17 mouse cellular contexts compared by ENCODE assay signal in the genomic region with DNA sequence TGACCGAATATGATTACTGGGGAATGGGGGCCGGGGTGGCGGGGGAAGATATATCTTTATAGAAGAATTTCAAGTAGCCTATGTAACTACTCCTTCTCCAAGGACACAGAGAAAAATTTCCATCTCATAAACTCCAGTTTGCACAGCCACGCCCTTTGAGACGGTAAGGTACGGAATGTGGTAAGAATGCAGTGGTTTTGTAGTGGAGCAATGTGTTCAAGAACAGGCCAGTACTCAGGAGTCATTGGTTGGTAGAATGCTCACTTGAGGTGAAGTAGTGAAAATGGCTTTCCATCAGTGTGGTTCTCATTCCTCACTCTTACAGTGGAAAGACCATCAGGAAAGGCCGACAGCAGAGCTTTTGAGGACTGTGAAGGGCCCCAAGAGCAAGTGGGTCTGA.
"Had no signal": no experiment of that assay in that cellular context is flagged by ENCODE, and none has a peak within 500 bp of the region (broad histone marks: within the 10 kb centered on the region; RNA-seq: fewer than 3 reads in every experiment).

No protein-coding gene starts in this region.

- H3K4me1 ChIP-seq: liver, embryonic 13.5 days; liver, embryonic 15.5 days; lung, embryonic 15.5 days; megakaryocyte, embryonic 14.5 days; midbrain, embryonic 12.5 days; midbrain, embryonic 15.5 days; neural tube, embryonic 12.5 days; stomach, embryonic 15.5 days had no signal

- H3K27me3 ChIP-seq: liver, embryonic 13.5 days; liver, embryonic 15.5 days; lung, embryonic 15.5 days; megakaryocyte, embryonic 14.5 days; midbrain, embryonic 12.5 days; midbrain, embryonic 15.5 days; neural tube, embryonic 12.5 days; stomach, embryonic 15.5 days had no signal

- H3K27ac ChIP-seq: liver, embryonic 13.5 days; liver, embryonic 15.5 days; lung, embryonic 15.5 days; macrophage; midbrain, embryonic 12.5 days; midbrain, embryonic 15.5 days; neural tube, embryonic 12.5 days; stomach, embryonic 15.5 days; stomach, postnatal 0 days had no signal

- H3K4me2 ChIP-seq: liver, embryonic 13.5 days; liver, embryonic 15.5 days; lung, embryonic 15.5 days; midbrain, embryonic 12.5 days; midbrain, embryonic 15.5 days; neural tube, embryonic 12.5 days; stomach, embryonic 15.5 days had no signal

- H3K9ac ChIP-seq: liver, embryonic 13.5 days; liver, embryonic 15.5 days; liver, postnatal 0 days; lung, embryonic 15.5 days; midbrain, embryonic 12.5 days; midbrain, embryonic 15.5 days; neural tube, embryonic 12.5 days; stomach, embryonic 15.5 days had no signal

- H3K4me3 ChIP-seq: liver, embryonic 13.5 days; liver, embryonic 15.5 days; lung, embryonic 15.5 days; megakaryocyte, embryonic 14.5 days; midbrain, embryonic 12.5 days; midbrain, embryonic 15.5 days; neural tube, embryonic 12.5 days; stomach, embryonic 15.5 days had no signal

- H3K36me3 ChIP-seq: liver, embryonic 13.5 days; liver, embryonic 15.5 days; lung, embryonic 15.5 days; midbrain, embryonic 12.5 days; midbrain, embryonic 15.5 days; neural tube, embryonic 12.5 days; stomach, embryonic 15.5 days had no signal

- ATAC-seq: liver, postnatal 0 days; midbrain, embryonic 15.5 days had no signal

- H3K9me3 ChIP-seq: liver, embryonic 15.5 days; lung, embryonic 15.5 days; midbrain, embryonic 12.5 days; midbrain, embryonic 15.5 days; neural tube, embryonic 12.5 days; stomach, embryonic 15.5 days had no signal

- DNase-seq: liver, embryonic 13.5 days; liver, postnatal 0 days; lung, adult 2 months; lung, postnatal 14 days; right cerebral cortex, postnatal 14 days; thymus, adult 2 months; thymus, postnatal 25 days; thymus, postnatal 4 days had no signal
